Mouse (Mus musculus) forelimb bud, embryonic 11.5 days (tissue): Measurements from ENCODE around the gene Nrl.

ENCODE experiments used
- DNase-seq: peaks from one replicate; pipeline ENCODE4 v3.0.0-alpha.2; 2012; ENCODE audit warnings: low read depth, low spot score

The Nrl gene

GRCm38 (mm10) chr14:55524785-55525184 lies at the start of gene Nrl:
TSS of gene Nrl (minus strand) at chr14:55524981.
- no peak for DNase-seq

DNA sequence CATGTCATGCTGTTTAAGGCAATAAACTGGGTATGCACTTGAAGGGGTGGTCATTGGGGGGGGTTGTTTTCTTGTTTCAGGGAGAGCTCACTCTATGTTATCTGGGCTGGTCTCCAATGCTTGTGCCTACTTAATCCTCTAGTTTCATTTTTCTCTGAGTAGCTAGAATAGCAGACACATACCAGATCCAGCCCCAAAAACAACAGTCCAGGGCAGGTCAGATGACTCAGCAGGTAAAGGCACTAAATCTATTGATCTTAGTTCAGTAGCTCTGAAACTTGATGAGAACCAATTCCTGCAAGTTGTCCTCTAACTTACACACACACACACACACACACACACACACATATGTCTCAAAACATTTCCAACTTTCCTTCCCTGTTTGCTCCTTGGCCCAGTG lies 47.0 kb upstream of the Nrl start:
- DNase-seq: no peak

DNA sequence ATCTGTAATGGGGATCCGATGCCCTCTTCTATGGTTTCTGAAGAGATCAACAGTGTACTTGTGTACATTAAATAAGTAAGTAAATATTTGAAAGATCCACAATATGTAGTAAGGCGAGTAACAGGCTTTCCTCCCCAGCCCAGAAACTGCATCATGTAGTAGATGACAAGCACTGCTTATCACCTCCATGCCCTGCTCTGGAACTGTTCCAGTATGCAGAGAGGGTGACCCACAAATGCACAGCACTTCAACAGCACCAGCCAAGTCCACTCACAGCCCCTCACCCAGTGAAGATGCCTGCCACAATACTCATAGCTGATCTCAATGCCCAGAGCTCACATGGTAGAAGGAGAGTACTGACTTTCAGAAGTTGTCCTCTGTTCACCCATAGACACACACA lies 45.8 kb upstream of the Nrl start:
- DNase-seq: no peak

- DNase-seq: no peak
Observed at GRCm38 (mm10) chr14:55567496-55567895, 42.7 kb upstream of the Nrl start.

GRCm38 (mm10) chr14:55565748-55566147 lies 41.0 kb upstream of the Nrl start:
- DNase-seq: no peak

DNA sequence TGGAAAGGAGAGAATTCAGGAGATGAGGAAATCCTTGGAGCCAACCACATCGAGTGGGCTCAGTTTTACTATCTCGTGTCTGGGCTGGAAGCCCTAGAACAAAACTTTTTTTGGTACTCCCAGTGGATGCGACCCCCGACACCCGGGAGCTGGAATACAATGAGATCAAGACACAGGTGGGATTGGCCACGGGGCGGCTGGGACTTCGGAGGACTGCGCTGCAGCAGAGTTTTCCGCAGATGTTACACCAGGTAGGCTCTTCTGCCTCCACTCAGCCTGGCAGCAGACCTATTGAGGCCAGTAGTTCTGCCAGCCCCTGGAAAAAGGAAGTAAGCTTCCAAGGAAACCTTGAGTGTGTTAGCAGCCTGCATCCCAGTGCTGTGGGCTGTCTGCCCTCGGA lies 38.5 kb upstream of the Nrl start:
- DNase-seq: no peak

DNA sequence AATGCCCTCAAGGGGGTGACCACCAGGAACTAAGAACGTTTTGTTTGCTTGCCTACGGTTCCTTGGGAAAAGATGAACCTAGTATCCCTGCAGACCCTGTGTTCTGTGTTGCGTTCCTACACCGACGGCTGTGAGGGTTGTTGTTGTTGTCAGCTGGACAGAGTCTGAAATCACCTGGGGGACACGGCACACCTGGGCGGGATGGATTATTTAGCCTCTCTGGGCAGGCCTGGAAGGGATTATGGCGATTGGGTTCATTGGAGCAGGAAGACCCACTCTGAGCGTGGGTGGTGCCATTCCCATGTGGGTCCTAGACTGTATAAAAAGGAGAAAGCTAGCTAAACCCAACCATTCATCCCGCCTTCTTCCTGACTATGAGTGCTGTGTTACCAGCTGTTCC lies 37.1 kb upstream of the Nrl start:
- no peak for DNase-seq

DNA sequence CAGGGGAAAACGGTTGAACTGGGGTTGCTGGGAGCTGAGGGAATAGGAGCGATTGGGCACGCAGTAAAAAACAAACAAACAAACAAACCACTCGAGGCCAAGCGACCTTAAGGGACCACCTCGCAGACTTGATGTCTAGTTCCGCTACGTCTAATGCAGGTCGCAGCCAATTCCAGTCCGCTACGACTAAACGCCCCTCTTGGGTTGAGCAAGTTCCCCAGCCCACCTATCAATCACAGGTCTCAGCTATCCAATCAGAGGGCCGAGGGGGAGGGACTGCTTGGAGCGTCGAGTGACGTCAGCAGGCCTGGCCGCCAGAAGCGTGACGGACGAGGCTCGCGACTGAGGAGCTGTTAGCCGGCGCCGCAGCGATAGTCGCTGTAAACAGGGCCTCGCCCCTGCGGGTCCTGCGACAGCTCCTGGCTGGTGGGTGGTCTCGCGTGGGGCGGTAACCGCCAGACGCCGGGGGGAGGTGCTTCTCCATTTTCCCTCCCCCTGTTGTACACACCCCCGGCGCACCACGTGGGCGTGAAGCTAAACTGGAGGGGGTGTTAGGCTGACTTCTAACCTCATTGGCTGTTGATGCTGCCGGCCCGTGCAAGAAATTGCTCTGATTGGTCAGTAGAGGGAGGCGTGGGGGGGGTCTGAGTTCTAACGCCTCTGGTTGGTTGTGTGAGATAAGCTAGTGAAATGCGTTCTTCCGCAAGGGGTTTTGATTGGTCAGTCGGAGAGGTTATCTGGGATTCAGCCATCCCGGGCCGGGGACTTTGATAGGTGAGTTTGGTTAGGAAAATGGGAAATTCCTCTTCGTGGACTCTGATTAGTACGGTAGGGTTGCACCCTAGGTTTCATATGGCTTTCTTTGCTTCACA lies 35.7 kb upstream of the Nrl start, which contains the start of gene A730061H03Rik:
Gene A730061H03Rik (minus strand): TSS at position 205 of the 872 bp plus-strand sequence.
- DNase-seq: peak; percentile 99

GRCm38 (mm10) chr14:55559799-55560201 lies 35.0 kb upstream of the Nrl start, which contains the start of gene Dcaf11:
TSS of gene Dcaf11 (plus strand) at chr14:55560006.
- peak; percentile 93 for DNase-seq

- DNase-seq: no peak
Observed at GRCm38 (mm10) chr14:55558740-55559448, 34.1 kb upstream of the Nrl start.

DNA sequence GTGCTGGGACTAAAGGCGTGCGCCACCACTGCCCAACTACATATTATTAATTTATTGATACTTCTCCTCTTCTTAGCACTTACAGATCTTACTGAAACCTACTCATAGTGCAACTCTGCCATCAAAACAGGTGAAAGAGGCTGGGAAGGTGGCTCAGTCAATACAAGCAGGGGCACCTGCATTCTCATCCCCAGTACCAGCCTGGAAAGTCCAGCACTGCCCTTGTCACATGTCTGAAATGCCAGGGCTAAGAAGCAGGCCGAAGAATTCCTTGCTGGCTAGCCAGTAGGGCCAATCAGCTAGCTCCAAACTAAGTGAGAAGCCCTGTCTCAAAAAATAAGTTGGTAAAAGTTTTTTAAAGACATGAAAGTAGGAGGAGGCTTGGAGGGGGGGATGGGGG lies 32.8 kb upstream of the Nrl start:
- DNase-seq: no peak

DNA sequence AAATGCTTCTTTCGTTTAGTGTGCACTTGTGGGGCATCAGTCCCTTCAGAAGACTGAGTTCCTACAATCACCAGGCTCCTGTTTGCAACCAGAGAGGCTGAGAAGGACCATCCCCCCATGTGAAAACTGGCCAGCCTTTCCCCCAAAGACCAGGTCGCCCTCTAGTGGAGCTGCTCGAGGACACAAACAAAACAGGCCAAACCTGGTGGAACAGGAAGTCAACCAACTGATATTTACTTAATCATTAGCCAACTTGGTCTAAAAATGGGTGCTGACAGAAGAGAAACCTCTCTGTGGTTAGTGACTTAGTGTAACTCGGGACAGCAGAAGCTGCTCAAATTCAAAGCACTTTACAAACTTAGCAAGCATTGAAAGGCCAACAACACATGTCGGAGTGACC lies 32.2 kb upstream of the Nrl start:
- peak; percentile 67 for DNase-seq

DNA sequence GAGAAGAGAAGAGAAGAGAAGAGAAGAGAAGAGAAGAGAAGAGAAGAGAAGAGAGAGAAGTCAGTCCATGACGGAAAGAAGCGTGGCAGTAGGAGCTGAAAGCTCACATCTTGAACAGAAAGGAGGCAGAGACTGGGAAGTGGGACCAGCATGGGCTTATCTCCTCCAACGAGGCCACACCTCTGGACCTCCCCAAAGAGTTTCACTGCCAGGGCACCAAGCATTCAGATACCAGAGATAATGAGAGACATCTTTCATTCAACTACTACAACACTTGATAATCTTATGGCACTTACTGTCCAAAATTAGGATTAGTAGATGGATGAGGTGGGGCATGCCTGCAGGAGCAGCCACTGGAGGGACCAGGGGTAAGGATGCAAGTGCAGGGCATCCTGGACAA lies 31.0 kb upstream of the Nrl start:
- no peak for DNase-seq

- no peak for DNase-seq
Observed at GRCm38 (mm10) chr14:55554635-55555034, 29.9 kb upstream of the Nrl start.

DNA sequence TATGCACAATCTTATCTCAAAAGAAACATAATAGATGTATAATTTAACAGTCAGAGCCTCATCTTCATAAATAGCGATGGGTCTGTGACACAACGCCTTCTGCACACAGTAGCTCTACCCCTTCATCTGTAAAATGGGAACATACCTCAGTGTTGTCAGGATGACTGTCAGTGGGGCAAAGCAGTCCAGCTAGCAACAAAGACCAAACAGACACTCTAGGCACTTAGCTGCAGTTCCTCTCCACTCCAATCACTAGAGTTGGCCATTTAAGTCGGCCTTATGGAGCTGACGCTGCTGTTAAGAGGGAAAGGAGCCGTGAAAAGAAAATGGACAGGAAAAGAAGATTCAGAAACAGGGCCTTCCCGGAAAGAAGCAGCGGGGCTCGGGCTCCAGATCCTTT lies 27.0 kb upstream of the Nrl start:
- DNase-seq: no peak

DNA sequence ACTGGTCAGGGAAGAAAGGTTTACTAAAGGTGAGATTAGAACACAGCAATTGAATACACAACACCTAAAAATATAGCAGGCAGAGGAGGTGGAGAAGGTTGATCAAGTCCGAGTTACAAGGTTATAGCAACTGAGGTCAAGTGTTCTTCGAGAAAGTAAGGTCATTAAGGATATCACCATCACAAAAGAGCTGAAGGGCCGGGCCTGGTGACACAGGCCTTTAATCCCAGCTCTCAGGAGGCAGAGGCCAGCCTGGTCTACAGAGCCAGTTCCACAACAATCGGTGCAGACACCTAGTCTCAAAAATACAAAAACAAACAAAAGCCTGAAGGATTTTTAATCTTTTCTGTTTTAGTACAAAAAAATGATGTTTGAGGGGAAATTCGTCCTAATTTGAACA lies 26.6 kb upstream of the Nrl start:
- DNase-seq: no peak

- DNase-seq: no peak
Observed at GRCm38 (mm10) chr14:55550191-55550590, 25.4 kb upstream of the Nrl start.

DNA sequence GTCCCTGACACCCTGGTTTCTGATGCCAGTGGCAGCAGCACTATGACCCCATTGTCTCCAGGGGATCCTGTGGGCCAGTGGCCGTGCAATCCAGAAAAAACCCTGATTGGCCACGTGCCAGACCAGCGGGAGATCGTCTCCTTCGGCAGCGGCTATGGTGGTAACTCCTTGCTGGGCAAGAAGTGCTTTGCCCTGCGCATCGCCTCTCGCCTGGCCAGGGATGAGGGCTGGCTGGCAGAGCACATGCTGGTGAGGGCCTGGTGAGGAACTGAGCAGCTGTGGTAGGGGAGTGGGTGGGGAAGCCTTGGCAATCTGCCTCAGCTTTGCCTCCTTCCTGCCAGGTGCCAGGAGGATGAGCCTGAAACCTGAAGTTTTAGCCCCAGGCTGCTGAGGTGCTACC lies 19.6 kb upstream of the Nrl start:
- no peak for DNase-seq

- DNase-seq: no peak
Observed at GRCm38 (mm10) chr14:55542268-55542667, 17.5 kb upstream of the Nrl start.

DNA sequence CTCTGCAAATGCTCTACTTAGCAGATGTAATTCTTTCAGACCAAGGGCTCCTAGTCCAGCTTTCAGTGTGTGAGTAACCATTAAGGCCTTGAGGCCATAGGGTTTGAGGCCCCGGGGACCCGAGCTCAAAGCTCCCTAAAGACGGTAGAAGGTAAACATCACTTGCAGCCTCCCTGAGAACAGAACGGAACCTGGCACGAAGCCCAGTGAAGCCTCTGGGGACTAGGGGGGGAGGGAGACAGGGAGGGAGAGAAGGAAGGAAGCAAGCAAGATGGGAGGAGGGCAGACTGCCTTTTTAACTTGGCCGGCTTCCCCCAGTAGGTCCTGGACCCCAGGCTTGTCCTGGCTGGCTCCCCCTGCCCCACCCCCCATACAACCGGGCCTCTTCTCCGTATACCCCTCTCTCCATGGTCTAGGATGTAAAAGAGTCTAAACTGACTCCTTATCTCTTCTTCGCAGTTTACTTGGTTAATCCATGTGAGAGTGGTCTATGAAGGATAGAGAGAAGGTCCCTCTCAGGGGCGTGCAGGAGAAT lies 16.1 kb upstream of the Nrl start:
- peak; percentile 51 for DNase-seq

DNA sequence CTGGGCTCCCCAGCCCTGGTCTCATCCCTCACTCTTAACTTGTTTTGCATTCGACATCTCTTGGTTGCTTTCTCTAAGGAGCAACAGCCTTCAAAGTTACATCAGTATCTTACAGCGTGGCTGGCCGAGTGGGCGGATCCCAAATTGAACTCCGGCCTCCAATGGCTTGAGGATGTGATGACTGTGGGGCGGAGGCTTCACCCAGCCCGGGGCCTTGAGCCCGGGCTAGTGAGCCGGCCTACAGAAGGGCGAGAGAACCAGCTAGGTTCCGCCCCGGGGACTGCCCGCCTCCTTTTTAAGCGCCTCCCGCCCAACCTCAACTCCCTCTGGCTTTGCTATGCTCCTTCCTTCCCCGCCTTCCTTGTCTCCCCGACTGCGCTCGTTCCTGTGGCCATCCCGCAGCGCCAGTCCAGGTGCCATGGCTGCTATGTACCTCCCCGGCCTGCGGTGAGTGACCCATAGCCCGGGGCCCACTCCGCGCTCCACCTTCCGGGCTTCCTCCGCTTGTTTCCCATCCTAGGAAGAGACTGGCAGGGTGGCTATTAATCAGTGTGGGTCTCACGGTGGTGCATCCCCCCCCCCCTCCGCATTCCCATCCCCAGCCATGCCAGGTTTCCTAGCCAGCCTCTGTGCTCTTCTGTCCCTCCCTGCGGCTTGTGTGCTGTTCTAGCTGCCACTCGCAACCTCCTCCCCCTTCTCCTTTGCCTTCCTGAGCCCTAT lies 15.4 kb upstream of the Nrl start, which contains the start of gene Pck2:
Gene Pck2 (plus strand): TSS at position 200 of the 720 bp plus-strand sequence.
- DNase-seq: peak; percentile 78
